Mouse (Mus musculus): ENCODE data around the gene Scml4.

GRCm38 (mm10) chr10:42830007-42830406 is 30.2 kb upstream of the Scml4 start:
- TF ChIP-seq HCFC1 (IDR thresholded peaks at IDR 0.05; ENCODE audit: borderline replicate concordance, insufficient read depth, low read length) (no peak), ZNF384 (IDR thresholded peaks at IDR 0.05; ENCODE audit: low read depth, low read length) (no peak), ZC3H11A (IDR thresholded peaks at IDR 0.05; ENCODE audit: borderline replicate concordance, low read depth, low read length) (no peak)
